Mouse (Mus musculus) embryonic facial prominence, embryonic 10.5 days (tissue): ENCODE results near the gene Zbtb25. TPM values are rescaled to one million over a fixed set of nuclear protein-coding genes. Genes with fewer than 3 reads are reported as not detected.

Source experiments
- DNase-seq: peaks from one replicate; pipeline ENCODE4 v3.0.0-alpha.2; 2017; ENCODE audit warnings: low spot score
- H3K27ac ChIP-seq: fragments of 300-500 bp; sonication (generic); replicated peaks from 2 replicates; pipeline ENCODE4 v1.5.1; 2016; ENCODE audit warnings: mild to moderate bottlenecking
- H3K27me3 ChIP-seq: fragments of 300-500 bp; sonication (generic); replicated peaks from 2 replicates; pipeline ENCODE4 v1.6.1; 2016; ENCODE audit warnings: low read depth, mild to moderate bottlenecking; ENCODE audit not compliant: poor library complexity, severe bottlenecking
- H3K36me3 ChIP-seq: fragments of 300-500 bp; sonication (generic); replicated peaks from 2 replicates; pipeline ENCODE4 v1.6.1; 2016; ENCODE audit warnings: mild to moderate bottlenecking, moderate library complexity
- H3K4me1 ChIP-seq: fragments of 300-500 bp; sonication (generic); 2 replicates; pipeline ENCODE4 v1.6.1; 2016
- H3K4me3 ChIP-seq: fragments of 300-500 bp; sonication (generic); 2 replicates; pipeline ENCODE4 v1.5.1; 2016; ENCODE audit warnings: mild to moderate bottlenecking, moderate library complexity
- H3K9me3 ChIP-seq: fragments of 300-500 bp; sonication (generic); 2 replicates; pipeline ENCODE4 v1.6.1; 2016; ENCODE audit warnings: mild to moderate bottlenecking
- WGBS: fragments of 180-500 bp; shearing (Covaris S2); methylation state at CpG from one replicate; pipeline ENCODE4 v1.1.7; 2016; 5-methylcytosine and 5-hydroxymethylcytosine counted together
- polyA plus RNA-seq: library from polyadenylated mRNA; unstranded; fragments of >200 nt; fragmentation: Nextera tagmentation; extraction: Ambion mirVana; gene quantifications from 2 replicates; pipeline ENCODE4 v1.2.1, GENCODE M21; 2016

The Zbtb25 gene
- 14.6 and 17.7 TPM in 2 replicates for polyA plus RNA-seq

GRCm38 (mm10) chr12:76369206-76369977 is at the start of gene Zbtb25:
TSS of gene Zbtb25 (minus strand) at chr12:76369602.
- peaks cover 55% of the 10 kb centered on the region for H3K4me1 ChIP-seq
- H3K36me3 ChIP-seq, result peaks cover under 1% of the 10 kb centered on the region; the same call in 1 of the 2 replicates
- no peaks in the 10 kb centered on the region for H3K27me3 ChIP-seq
- DNase-seq, result peak; percentile 91
- H3K9me3 ChIP-seq, result no peaks in the 10 kb centered on the region
- WGBS, result 1% methylated on average over 92 of the region's 96 CpGs
- H3K4me3 ChIP-seq, result peak within 1 kb of the TSS; percentile 90
- H3K27ac ChIP-seq, result peak within 1 kb of the TSS; percentile 100

- Histone ChIP-seq H3K4me3 (no peak overlapping the region), H3K9me3 (peaks cover 6% of the 10 kb centered on the region), H3K27me3 (peaks cover 28% of the 10 kb centered on the region), H3K27ac (no peak overlapping the region), H3K4me1 (peaks cover 10% of the 10 kb centered on the region), H3K36me3 (no peaks in the 10 kb centered on the region)
- WGBS, result 91% methylated on average over 5 of the region's 5 CpGs
- no peak for DNase-seq
These were observed 48.9 kb upstream of the Zbtb25 start for GRCm38 (mm10) chr12:76418346-76418745.

GRCm38 (mm10) chr12:76417433-76417854 is 48.0 kb upstream of the Zbtb25 start, which contains the start of gene Ppp1r36:
TSS of gene Ppp1r36 (plus strand) at chr12:76417538.
- peak within 1 kb of the TSS; percentile 56 for H3K4me3 ChIP-seq
- H3K27ac ChIP-seq, result peak within 1 kb of the TSS; percentile 69
- H3K9me3 ChIP-seq, result peaks cover 6% of the 10 kb centered on the region
- DNase-seq, result peak; percentile 74
- peaks cover 10% of the 10 kb centered on the region for H3K4me1 ChIP-seq
- WGBS, result under 1% methylated on average over 37 of the region's 37 CpGs
- H3K27me3 ChIP-seq, result peaks cover 28% of the 10 kb centered on the region
- no peaks in the 10 kb centered on the region for H3K36me3 ChIP-seq

- Histone ChIP-seq H3K27ac (no peak overlapping the region), H3K4me3 (no peak overlapping the region), H3K36me3 (no peaks in the 10 kb centered on the region), H3K4me1 (peaks cover 10% of the 10 kb centered on the region), H3K27me3 (peaks cover 28% of the 10 kb centered on the region), H3K9me3 (peaks cover 6% of the 10 kb centered on the region)
- no peak for DNase-seq
- WGBS, result 83% methylated on average over 12 of the region's 12 CpGs
These were observed 46.1 kb upstream of the Zbtb25 start for GRCm38 (mm10) chr12:76415383-76416010.

- DNase-seq, result no peak
- H3K9me3 ChIP-seq, result no peaks in the 10 kb centered on the region
- no peaks in the 10 kb centered on the region for H3K36me3 ChIP-seq
- peaks cover 41% of the 10 kb centered on the region for H3K27me3 ChIP-seq
- 29% methylated on average over 4 of the region's 4 CpGs for WGBS
- H3K4me3 ChIP-seq, result no peak overlapping the region
- no peak overlapping the region for H3K27ac ChIP-seq
- peaks cover 29% of the 10 kb centered on the region for H3K4me1 ChIP-seq
These were observed 39.8 kb upstream of the Zbtb25 start for GRCm38 (mm10) chr12:76409166-76409565.

- H3K4me3 ChIP-seq, result no peak overlapping the region
- H3K27ac ChIP-seq, result no peak overlapping the region
- no peaks in the 10 kb centered on the region for H3K36me3 ChIP-seq
- peaks cover 39% of the 10 kb centered on the region for H3K4me1 ChIP-seq
- DNase-seq, result no peak
- 38% methylated on average over 1 of the region's 1 CpGs for WGBS
- no peaks in the 10 kb centered on the region for H3K9me3 ChIP-seq
- peaks cover 50% of the 10 kb centered on the region for H3K27me3 ChIP-seq
These were observed 37.8 kb upstream of the Zbtb25 start for GRCm38 (mm10) chr12:76407184-76407583.

GRCm38 (mm10) chr12:76405971-76406370 is 36.6 kb upstream of the Zbtb25 start:
- Histone ChIP-seq H3K4me1 (peaks cover 39% of the 10 kb centered on the region), H3K9me3 (no peaks in the 10 kb centered on the region), H3K27ac (no peak overlapping the region), H3K4me3 (peak overlapping the region; percentile 78), H3K27me3 (peaks cover 59% of the 10 kb centered on the region), H3K36me3 (no peaks in the 10 kb centered on the region)
- no peak for DNase-seq
- 2% methylated on average over 23 of the region's 23 CpGs for WGBS

- Histone ChIP-seq H3K4me1 (peaks cover 38% of the 10 kb centered on the region), H3K9me3 (no peaks in the 10 kb centered on the region), H3K4me3 (peak overlapping the region; percentile 78), H3K36me3 (no peaks in the 10 kb centered on the region), H3K27ac (no peak overlapping the region), H3K27me3 (peaks cover 59% of the 10 kb centered on the region)
- peak; percentile 60 for DNase-seq
- 4% methylated on average over 64 of the region's 64 CpGs for WGBS
These were observed 36.0 kb upstream of the Zbtb25 start for GRCm38 (mm10) chr12:76405183-76405970.

- Histone ChIP-seq H3K27me3 (peaks cover 59% of the 10 kb centered on the region), H3K27ac (peak overlapping the region; percentile 91; the same call in 1 of the 2 replicates)
- WGBS, result 10% methylated on average over 20 of the region's 20 CpGs
These were observed 35.4 kb upstream of the Zbtb25 start for GRCm38 (mm10) chr12:76404836-76405182.

GRCm38 (mm10) chr12:76403886-76404537 is 34.6 kb upstream of the Zbtb25 start, which contains the start of gene Hspa2:
TSS of gene Hspa2 (plus strand) at chr12:76404176.
- WGBS, result under 1% methylated on average over 54 of the region's 54 CpGs
- H3K27me3 ChIP-seq, result peaks cover 59% of the 10 kb centered on the region
- H3K4me1 ChIP-seq, result peaks cover 33% of the 10 kb centered on the region
- DNase-seq, result peak; percentile 99
- peak within 1 kb of the TSS; percentile 78 for H3K4me3 ChIP-seq
- peak within 1 kb of the TSS; percentile 91 for H3K27ac ChIP-seq
- H3K36me3 ChIP-seq, result no peaks in the 10 kb centered on the region
- H3K9me3 ChIP-seq, result no peaks in the 10 kb centered on the region

More at GRCm38 (mm10) chr12:76404836-76405182, 35.4 kb upstream of the Zbtb25 start:
- H3K9me3 ChIP-seq, result no peaks in the 10 kb centered on the region
- H3K36me3 ChIP-seq, result no peaks in the 10 kb centered on the region
- DNase-seq, result no peak
- H3K4me1 ChIP-seq, result peaks cover 36% of the 10 kb centered on the region
- peak overlapping the region; percentile 78 for H3K4me3 ChIP-seq

GRCm38 (mm10) chr12:76402991-76403885 is 33.8 kb upstream of the Zbtb25 start:
- Histone ChIP-seq H3K27ac (peak overlapping the region; percentile 91), H3K27me3 (peaks cover 55% of the 10 kb centered on the region), H3K36me3 (no peaks in the 10 kb centered on the region), H3K9me3 (no peaks in the 10 kb centered on the region), H3K4me1 (peaks cover 30% of the 10 kb centered on the region), H3K4me3 (peak overlapping the region; percentile 78)
- under 1% methylated on average over 54 of the region's 54 CpGs for whole genome bisulfite sequencing
- DNase-seq, result peak; percentile 34
